Mouse (Mus musculus) natural killer cell, adult 2 months (primary cell): ENCODE data around the gene Smg8.
"Not testable (repeated sequence)": the region's sequence is repeated elsewhere in the genome, so short reads cannot be mapped to it uniquely, and the experiment has no call there.

Source experiments
- DNase-seq, 2 experiments: peaks; one replicate each; pipeline ENCODE4 v3.0.0; 2022; ENCODE audit warnings: low spot score in 2 of 2

The Smg8 gene

DNA sequence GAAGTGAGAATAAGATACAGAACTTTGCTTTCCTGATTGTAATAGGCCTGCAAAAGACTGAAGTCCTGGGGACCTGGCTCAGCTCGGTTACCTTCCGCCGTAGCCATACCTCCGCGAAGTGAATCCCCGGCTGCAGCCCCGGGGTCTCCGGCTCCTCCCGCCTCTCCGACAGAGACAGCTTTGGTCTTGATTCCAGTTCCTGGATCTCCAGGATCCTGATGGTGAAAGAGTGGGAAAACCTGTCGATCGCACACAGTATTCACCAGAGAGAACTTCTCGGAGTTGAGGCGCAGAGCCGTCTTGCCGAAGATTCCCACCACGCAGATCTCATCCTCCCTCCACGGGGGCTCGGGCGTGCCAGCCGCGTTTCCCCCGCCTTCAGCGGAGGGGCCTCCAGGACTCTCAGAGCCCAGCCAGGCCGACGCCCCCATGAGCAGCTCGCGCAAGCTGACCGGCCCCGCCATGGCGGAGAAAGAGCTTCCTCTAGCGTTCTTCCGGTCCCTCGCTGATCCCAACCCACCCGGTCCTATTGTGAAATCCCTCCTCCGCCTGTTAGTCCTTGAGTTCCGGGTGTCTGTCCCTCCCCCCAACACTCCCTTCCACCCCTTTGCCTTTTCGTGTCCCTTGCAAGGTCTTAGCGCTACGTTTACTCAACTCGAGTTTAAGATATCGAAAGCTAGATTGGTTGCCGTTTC is at the start of gene Smg8:
Gene Smg8, minus strand, starts transcription at position 485 of the 695 bp plus-strand sequence.
- peak; percentile 77 to 81 for DNase-seq

DNA sequence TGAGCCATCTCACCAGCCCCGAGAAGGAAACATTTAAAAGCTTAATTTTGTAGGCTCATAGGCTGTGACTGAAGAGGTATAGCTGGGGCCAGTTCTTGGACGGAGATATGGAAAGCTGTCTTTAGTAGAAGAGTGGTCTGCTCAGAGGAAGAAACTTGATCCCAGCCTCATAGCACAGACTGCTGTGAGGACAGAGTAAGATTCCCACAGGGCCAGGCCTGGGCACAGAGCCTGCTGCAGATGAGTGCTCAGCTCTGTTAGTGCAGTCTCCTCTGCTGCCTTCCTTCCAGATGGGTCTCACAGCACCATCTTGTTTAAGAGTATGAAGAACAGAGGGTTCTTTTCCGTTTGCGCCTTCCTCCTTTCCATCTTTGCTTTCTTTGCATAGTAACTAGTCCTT is 49.7 kb upstream of the Smg8 start:
- no peak for DNase-seq

DNA sequence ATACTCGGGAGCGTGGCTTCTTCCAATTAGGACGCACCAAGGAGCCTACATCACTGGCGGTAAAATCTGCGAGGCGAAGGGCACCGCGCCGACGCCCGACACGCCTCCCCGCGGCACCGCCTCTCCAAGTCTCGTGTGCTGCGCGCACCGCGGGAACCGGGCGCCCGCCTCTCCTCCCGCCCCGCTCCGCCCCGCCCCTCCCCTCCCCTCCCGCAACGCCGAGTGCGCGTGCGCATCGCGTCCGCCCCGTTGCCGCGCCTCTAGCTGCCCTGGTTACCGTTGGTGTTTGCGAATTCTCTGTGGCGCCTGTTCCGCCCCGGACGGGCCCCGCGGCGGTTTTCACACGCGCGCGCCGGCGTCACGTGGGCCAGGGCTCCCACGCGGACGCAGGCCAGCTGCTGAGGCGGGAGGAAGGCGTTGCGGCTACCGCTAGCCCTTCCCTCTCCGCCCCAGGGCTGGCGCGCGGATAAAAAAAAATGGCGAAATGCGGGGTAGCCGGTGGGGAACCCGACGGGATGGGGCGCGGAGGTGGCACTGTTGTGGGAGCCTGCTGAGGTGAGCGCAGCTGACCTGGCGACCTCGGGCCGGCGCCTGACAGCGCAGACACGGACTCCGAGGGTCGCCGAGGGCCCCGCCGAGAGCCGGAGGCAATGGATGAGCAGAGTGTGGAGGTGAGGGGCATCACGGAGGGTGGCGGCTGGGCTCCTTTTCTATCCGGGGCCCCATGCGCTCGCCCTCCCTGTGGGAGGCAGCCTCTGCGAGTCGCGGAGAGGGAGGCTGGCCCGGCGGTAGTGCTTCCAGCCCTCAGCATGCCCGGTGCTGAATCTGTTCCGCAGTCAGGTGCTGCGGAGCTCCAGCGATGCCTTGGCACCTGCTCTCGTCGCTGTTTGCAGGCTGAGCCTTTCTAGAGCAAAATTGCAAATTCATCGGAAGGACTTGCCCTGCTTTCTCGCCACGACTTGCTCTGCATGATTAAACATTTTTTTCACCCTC is 40.5 kb upstream of the Smg8 start, which contains the start of gene Trim37:
Gene Trim37, plus strand, starts transcription at position 254 of the 993 bp plus-strand sequence.
- DNase-seq: peak; percentile 82

DNA sequence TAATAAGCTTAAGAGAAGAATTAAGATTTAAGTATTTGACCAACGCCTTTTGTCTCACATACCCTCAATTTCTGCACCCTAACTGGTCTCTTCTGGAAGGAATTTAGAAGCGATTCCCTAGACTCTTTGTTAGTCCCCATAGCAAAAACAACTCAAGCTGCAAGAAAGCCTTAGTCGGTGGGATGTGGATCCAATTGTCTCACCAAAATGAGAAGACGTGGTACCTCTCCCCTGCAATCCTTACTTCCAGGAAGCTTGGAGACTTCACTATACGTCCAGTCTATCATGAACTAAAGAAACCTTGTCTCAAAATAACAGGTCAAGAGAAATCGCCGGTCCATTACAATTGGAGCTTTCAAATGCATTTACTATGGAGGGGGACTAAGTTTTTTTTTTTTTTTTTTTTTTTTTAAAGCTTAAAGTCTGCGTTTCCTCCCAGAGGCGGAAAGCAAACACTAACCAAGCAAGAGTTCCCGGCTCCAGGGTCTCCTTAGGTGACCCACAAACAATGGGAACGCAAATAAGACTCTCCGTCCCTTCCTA is 39.8 kb upstream of the Smg8 start:
- DNase-seq: no peak

DNA sequence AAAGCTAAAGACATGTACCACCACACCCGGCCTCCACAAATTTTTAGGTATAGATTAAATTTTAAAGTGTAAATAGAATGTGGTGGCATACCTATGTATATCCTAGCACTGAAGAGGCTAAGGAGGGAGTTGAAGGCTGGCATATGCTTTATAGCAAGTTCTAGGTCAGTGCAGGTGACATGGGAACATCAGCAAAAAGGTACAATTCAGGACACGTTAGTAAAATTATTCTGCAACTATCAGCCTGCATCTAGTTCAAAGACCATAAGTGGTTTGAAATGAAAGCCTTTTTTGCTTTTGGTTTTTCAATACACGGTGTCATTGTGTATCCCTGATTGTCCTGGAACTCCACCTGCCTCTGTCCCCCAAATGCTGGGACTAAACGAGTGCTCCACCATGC is 39.0 kb upstream of the Smg8 start:
- DNase-seq: no peak

DNA sequence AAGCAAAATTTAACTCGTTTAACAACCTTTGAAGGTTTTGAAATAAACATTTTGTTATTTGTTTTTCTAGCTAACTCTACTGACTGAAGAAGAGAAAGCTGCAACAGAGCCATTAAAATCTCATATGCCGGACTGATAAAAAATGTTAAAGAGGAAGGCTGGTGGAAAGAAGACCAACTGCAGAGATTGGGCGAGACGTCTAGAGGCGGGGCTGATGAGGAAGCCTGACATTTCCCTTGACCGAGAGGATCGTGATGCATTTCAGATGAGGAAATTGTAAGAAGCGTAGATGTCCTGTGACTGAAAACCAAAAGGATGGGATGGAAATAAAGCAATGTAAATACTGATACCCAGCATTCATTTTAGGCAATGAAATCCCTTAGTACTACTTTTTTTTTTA is 35.3 kb upstream of the Smg8 start:
- DNase-seq: no peak

DNA sequence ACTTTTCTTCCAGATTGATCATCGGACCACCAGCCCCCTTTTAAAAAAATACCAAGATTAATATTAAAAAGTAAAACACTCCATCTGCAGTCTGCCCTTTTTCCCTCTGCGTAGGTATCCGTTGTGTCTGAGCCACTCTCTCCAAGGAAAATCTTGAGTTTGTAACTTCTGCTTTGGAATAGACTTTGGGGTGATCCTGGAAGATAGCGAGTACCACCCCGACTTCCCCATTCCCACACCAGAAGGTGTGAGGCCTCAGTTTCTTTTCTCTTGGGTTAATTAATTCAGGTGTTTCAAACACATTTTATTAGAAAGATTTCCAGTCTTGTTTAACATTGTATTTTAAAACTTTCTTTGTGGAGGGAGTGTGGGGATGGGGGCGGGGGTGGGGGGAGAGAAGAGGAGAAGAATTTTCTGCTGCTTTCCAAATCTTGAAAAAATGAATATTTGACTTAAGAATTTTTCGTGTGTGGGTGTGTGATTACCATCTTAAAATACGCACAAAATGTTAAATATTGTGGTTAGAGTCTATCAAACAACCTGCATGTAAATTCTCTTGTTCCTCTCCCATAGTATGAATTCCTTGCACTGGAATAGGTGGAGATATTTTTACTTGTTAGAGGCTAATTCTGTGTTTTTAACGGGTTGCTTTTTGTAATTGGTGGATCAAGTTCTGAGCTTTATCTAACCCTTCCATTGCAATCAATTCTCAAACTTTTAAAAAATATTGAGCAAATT is 23.8 kb upstream of the Smg8 start:
- no peak for DNase-seq

DNA sequence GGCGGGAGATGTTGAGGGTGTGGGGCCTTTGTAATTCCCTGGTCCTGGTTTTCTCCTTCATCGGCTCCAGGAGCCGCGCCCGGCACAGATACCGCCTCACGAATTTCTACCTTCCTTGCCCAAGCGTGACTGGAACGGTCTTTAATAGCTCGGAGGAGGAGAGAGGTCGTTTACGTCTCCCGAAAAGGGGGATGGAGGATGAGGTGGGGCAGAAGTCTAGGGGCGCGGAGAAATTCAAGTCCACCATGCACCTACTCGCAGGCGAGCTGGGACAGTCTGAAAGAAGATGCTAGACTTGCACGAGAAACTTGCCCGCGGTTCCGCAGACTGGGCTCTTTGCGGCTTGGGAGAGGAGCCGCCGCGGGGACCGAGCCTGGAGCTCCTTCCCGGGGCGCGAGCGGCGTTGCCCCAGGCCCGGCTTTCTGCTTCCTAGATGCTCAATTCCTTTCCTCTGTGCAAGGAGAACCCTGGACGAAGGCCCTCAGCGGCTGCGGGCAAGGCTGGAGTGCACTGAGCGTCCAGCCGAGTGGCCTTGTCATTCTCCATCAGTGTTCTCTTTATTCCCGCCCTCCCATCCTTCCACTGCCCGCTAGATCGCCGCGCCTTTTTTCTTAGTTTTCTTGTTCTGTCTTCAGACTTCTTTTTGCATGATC is 23.1 kb upstream of the Smg8 start:
- DNase-seq: no peak

DNA sequence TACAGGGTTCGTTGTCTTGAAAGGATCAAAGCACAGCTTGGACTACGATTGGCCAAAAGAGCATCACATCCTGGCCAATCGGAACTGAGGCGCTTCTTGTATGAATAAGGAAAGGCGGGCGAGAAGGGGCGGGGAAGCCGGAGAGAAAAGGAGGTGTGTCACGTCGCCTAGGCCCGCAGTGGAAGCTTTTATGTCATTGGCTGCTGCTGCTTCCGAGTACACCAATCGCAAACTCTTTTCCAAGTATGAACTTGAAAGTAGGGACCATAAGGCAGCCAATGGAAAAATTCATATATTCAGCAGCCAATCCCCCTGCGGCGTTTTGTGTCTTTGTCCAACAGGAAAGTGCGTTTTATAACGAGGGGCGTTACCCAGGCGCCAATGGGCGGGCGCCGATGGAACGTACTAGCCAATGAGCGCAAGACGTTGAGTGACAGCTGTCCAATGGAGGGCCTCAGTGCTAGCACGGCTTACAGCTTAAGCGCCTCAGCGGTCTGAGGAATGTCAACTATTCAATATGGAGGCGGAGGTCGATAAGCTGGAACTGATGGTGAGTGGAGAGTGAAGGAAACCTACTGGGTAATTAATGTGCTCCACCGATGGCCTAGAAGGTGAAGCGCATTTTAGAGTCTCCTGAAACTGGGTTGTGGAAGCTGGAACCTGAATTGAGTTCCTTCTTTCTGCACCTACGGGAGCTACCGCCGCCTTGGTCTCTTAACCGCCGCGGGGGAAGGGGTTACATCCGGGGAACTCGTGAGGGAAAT is 22.4 kb upstream of the Smg8 start, which contains the start of gene Ska2:
Gene Ska2, plus strand, starts transcription at position 480 of the 764 bp plus-strand sequence.
- DNase-seq: peak; percentile 97 to 98

DNA sequence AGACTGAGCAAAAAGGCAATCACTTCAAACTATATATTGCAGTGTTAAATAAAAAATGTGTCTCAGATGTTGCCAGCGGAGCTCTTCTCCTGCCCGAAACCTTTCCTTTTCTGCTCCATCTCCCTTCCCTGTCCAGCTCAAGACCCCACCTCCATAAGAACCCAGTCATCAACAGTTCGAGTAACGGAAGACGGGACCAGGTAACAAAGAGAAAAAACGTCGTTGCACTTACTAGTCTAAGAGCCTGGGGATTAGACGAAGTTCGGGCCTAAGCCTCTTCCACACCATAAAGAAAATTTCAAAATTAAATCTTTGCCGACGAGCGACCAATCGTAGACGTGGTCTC is 21.8 kb upstream of the Smg8 start, which contains the start of gene Prr11:
Gene Prr11, minus strand, starts transcription at position 300 of the 346 bp plus-strand sequence.
- DNase-seq: no peak

DNA sequence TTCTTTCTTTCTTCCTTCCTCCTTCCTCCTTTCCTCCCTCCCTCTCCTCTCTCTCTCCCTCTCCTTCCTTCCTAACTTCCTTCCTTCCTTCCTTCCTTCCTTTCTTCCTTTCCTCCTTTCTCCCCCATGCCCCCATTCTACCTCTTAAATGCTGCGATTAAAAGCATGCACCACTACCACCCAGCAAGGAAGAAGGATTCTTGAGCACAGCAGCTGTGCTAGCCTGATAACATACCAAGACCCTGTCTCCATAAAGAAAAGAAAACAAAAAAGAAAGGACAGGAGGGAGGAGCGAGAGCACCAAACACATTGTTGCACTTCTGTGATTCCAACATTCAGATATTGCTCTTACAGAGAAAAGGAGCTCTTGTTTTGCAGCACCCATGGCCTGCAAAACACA is 568 bp upstream of the Smg8 start:
- DNase-seq: no peak

DNA sequence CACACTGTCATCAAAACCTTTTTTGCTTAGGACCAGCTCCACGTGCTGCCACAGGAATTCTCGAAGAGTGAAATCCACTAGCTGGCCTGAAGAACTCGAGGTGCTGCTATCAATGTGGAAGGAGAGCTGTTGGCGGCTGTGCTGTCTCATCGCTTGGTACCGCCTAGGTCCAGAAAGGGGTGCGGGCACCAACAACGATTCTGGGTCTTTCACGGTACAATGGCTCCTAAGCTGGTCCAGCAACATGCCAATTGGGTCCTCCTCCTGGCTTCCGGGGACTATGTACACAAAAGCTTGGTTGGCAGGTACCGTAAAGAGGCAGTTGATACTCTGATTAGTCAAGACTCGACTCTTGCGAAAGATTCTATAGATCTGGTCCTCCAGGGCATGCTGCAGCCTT is 1.1 kb downstream of the Smg8 start:
- DNase-seq: no peak

DNA sequence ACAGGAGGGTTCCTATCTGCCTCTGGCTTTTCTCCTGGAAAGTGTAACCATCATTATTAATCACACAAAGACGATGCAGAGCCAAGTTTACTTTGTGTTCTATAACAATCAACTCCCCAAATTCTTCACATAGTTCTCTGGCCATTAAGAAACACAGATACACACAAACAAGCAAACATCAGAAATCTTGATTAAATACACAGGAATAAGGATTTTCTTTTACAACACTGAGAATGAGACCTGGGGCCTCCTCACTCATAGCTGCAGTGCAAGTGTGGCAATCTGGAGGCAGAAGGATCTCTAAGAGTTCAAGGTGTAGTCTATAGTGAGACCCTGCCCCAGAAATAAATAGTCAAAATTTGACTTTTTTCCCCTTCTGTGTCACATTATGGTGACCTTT is 2.9 kb downstream of the Smg8 start:
- no peak for DNase-seq

DNA sequence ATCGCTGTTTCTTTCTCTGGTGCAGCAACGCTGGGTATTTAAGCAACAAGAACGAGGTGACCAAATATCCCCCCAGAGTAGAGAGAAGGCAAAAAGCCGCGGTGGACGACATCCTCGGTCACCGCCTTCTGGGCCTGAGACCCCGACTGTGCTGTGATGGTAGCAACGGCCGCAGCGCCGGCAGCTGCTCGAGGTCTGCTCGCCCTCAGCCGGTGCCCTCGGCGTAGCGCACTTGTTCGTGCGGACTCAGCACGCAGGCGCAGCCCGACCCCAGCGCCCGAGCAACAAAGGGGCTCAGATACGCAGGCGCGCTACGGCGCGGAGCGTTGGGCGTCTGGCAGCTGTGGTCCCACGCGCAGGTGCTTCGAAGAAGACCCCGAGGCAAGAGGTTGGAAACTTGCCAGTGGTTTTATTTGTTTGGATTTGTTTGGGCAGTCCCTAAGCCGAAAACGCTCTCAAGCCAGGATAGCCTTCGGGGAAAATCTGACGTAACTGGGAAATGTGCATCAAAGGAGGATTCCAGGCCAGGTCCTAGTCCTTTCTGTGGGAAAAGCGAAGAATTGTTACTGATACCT is 12.6 kb downstream of the Smg8 start, which contains the start of gene Gdpd1:
Gene Gdpd1, minus strand, starts transcription at position 197 of the 575 bp plus-strand sequence.
- DNase-seq: peak; percentile 54 to 74

DNA sequence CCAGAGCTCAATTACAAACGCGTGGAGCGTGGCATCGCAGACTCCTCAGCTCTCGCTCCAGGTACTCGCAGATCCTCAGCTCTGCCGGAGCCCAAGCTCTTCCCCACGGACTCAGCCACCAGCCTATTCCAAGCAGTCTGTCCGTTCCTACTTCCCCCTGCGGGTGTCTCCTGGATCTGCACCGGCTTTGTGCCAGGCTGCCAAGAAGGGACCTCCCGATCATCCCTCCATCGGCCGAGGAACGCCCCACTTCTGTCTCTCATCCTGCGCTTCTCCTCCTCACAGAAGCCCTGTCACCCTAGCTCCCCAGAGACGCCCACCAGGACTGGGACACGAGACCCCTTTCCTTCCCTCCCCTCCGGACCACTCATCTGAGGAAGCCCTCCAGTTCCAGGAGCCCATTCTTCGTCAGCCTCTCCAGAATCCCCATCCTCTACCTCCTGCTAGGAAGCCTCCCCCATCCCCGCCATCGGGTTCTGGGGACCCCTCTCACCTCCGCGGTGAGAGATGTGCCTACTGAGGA is 13.2 kb downstream of the Smg8 start:
- peak; percentile 9 to 11 for DNase-seq

DNA sequence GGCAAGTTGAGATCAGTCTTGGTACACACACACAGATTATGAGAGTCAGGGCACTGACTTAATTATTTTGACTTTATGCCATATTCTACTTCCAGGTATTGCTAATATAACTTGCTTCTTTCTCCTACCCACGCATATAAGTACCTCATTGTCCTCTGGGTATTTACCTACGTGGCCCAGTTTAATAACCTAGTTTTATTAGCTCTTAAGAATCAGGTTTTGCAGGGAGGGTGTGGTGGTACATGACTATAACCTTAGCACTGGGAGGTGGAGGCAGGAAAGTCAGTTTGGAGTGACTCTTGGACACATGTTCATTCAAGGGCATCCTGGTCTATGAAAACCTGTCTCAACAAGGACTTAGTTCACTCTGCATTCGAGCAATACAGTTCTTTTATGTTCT is 24.5 kb downstream of the Smg8 start:
- DNase-seq: no peak

DNA sequence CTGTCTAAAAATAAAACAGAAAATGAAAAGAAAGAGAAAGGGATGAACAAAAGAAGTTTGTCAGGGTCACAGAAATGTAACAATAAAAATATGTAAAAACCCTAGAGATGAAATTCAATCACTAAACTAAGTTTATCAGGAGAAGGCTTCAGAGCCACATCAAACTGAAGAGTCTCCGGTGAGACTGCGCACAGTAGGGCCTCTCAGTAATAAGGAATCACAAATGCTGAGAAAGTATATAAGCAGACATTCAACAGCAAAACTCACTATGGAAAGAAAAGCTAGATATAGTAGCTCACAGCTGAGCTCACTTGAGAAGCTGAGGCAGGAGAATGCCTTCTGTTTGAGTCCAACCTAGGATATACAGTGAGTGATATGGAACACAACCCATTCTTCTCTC is 26.2 kb downstream of the Smg8 start:
- DNase-seq: no peak

DNA sequence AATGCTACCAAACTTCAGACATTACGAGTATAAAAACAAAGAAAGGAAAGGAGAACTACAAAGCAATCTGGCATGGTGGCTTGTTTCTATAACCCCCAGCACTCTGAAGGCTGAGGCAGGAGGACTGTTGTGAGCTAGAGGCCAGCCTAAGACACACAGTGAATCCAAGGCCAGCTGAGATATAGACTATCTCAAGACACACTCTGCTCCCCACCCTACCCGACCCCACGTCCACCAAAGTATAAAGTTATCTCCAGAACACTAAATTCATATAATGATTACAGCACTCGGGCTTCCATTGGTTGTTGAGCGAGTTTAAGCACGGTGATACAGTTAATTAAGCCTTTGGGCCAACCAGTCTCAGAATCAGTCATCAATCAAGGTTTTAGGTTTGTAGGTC is 30.3 kb downstream of the Smg8 start:
- DNase-seq: no peak

DNA sequence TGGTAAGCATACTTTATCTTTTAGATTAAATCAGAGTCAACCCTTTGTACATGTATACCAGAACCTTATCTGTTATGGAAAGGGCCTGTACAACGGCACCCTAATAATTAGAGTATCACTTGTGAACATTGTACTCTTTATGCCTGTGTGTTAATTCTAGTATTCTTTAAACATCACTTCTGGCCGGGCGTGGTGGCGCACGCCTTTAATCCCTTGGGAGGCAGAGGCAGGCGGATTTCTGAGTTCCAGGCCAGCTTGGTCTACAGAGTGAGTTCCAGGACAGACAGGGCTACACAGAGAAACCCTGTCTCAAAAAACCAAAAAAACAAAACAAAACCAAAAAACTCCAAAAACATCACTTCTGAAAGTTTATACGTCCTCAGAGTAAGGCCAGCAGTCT is 37.7 kb downstream of the Smg8 start:
- DNase-seq: not testable (repeated sequence)

DNA sequence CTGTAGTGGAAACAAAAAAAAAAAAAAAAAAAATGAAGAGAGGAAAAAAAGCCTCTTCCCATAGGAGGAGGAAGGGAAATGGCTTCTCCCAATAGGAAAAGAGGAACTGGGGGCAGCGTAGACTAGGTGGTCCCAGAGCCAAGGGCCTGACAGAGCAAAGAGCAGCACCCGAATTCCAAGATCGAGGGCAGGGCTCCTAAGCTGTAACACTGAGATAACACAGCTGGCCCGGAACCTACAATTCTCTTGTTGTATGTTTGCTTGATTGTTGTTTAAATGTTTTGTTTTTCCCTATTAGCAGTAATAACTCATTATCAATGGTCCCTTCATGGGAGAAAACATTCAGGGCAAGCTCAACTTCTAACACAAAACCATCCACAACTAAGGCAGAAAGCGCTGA is 39.6 kb downstream of the Smg8 start:
- DNase-seq: no peak
